Mouse (Mus musculus) mouse embryonic stem cell (cell line): ENCODE data around the gene Krt78.

Experiments used
- in situ Hi-C, 2 experiments: fragments of 300-500 bp; cut with MboI; formaldehyde crosslinking; loops; 1 replicate in 1 of 2; 3 replicates in 1 of 2; pipeline ENCODE4 v1.14.3; 2019 to 2020; ENCODE audit warnings: low sequenced_read_pairs in 2 of 2, low pct_unique_long_range_greater_than_20kb in 1 of 2, mixed read lengths in 1 of 2; ENCODE audit not compliant: unreplicated experiment in 1 of 2

Gene Krt78

GRCm38 (mm10) chr15:101922296-101922695, 31.8 kb downstream of the Krt78 start:
- in situ Hi-C loops = no loop called here

DNA sequence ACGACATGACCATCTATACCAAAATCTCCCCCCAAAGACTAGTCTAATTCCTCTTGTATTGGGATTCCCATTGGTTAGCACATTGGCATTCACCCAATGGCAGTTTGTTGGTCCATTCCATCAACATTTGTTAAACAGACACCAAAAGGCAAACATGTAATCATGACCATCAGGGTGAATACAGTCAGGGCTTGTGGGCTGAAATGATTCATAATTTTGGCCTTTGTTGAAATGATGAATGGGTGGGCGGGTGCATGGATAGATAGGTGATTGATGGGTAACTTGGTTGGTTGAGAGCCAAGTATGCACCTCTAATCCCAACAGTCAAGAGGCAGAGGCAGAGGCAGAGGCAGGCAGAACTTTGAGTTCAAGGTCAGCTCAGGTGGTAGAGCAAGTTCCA, 38.0 kb downstream of the Krt78 start:
- in situ Hi-C loops = no loop called here

DNA sequence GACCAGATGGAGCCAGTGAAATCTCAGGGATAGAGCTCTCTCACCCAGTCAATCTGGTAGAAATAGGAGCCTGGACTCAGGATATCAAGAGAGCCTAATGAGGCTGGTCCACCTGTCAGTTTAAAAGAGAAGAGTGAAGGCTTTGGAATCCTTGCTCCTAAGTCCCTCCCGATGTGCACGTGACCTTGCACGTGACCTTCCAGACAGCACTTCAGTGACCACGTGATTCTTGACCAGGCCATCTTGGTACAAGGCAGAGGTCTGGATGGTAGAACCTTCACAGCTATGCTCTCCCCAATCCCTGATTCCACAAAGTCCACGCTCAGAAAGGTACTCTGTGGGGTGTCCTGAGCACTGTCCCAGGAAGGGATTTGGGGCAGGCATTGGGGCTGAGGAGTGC, 49.2 kb downstream of the Krt78 start:
- in situ Hi-C loops = no loop called here

DNA sequence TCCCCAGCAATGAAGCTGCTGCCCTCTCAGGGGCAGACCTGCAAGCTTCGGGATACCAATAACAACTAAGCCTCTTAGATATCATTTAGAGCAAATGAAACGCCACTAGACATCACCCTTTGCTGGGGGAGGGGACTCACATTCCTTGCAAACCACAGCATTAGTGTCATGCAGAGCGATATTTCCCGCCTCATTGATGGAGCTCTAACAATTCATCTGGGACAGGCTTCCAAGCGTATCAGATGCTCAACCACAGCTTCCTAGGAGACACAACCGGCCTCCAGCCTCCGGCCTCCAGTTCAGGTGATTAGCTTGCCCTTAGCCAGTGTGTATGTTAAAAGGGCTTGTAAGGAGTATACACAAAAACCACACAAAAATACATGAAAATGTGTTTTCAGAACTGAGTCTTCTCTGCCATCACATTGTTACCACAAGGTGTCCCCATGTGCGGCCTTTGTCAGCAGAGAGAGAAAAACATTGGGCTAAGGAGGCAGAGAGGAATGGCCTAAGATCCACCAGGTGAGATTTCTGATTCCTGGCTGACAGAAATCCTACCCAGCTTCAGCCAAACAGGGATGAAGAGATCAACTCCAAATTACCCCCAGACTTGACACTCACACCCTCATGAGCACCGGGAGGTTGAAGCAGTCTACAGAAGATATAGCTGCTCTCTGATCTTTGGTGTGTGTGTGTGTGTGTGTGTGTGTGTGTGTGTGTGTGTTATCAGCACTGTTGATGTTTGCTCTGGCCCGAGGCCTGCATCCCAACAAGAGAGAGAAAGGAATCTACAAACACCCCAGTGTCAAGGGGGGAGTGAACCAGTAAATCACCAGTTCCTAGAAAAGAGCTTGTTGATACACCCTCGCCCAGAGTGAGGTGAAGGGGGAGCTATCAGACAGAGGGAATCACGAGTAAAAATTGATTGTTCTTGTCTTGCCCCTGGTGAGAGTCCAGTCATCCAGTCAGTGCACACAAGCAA, 51.6 kb downstream of the Krt78 start:
- in situ Hi-C loops = no loop called here
